Mouse (Mus musculus): ENCODE results near the gene Cdk17.
A peak's percentile ranks its signal among the peaks of the same experiment; 100 is the strongest.

Gene Cdk17

GRCm38 (mm10) chr10:93288336-93288735 lies 127.7 kb downstream of the Cdk17 start:
- no peak for DNase-seq (ENCODE audit: low spot score)

GRCm38 (mm10) chr10:93289404-93289803 lies 128.7 kb downstream of the Cdk17 start:
- no peak for DNase-seq (ENCODE audit: low spot score)

DNA sequence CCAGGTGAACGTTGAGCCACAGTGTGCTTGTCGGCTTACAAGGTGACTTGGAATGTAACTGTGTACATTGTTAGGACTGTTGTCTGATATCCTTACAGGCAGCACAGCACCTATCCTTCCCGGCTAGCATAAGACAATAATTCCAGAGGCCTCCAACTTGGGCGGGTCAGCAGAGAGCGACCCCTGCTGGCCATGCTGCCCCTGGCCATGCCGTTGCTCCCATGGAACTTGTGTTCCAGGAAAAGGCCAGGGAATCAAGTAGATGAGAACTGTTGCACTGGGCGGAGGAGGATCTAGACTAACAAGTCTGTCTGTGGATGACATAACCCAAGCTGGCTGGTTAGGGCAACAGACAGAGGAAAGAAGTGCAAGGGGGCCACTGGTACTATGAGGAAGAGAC lies 130.7 kb downstream of the Cdk17 start:
- peak; percentile 75 for DNase-seq (ENCODE audit: low spot score)

- peak; percentile 92 for DNase-seq (ENCODE audit: low spot score)
Measured at GRCm38 (mm10) chr10:93291843-93292242, 131.2 kb downstream of the Cdk17 start.

- DNase-seq (ENCODE audit: low spot score), result no peak
Measured at GRCm38 (mm10) chr10:93293621-93294020, 132.9 kb downstream of the Cdk17 start.

- peak; percentile 46 for DNase-seq (ENCODE audit: low spot score)
Measured at GRCm38 (mm10) chr10:93294547-93295219, 134.0 kb downstream of the Cdk17 start.

GRCm38 (mm10) chr10:93297774-93298173 lies 137.1 kb downstream of the Cdk17 start:
- DNase-seq (ENCODE audit: low spot score), result no peak

DNA sequence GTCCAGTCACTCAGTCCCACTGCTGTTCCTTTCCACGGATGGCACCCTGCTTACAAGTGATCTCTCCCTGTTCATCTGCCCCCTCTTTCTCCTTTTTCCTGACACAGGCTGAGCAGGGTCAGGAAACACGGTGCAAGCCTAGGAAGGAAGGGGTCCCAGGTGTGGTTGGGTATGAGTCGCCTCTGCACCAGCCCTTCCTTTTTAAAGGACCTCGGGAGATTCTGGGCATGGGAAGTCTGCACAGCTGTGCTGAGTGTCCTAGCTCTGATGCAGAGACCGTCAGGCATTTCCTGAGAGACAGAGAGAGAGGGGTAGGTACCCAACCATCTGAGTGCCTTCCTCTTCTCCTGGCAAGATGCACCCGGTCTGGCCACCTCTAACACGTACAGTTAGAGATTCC lies 137.5 kb downstream of the Cdk17 start:
- no peak for DNase-seq (ENCODE audit: low spot score)

GRCm38 (mm10) chr10:93301831-93302230 lies 141.2 kb downstream of the Cdk17 start:
- no peak for DNase-seq (ENCODE audit: low spot score)

DNA sequence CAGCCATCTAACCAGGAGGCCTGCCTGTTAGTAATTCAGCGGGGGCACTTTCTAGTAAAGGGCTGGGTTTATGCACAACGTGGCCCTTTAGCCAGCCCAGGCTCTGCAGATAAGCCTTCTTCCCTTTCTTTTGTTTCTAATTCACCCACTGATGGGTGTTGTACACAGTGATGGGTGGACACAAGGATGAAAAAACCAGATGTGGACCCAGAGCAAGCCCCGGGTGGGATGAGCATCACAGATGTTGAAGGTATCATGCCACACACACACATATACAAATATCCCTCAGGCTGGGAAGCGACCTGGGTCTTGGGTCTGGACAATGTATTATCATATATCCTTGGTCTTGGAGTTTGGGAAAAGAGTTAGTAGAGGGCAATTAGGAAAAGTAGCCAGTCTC lies 142.6 kb downstream of the Cdk17 start:
- DNase-seq (ENCODE audit: low spot score), result no peak

GRCm38 (mm10) chr10:93305946-93306345 lies 145.3 kb downstream of the Cdk17 start:
- DNase-seq (ENCODE audit: low spot score), result no peak

- no peak for DNase-seq (ENCODE audit: low spot score)
Measured at GRCm38 (mm10) chr10:93306367-93306766, 145.7 kb downstream of the Cdk17 start.

GRCm38 (mm10) chr10:93309131-93309933 lies 148.7 kb downstream of the Cdk17 start:
- peak; percentile 80 for DNase-seq (ENCODE audit: low spot score)

GRCm38 (mm10) chr10:93309934-93310621 lies 149.4 kb downstream of the Cdk17 start:
- peak; percentile 60 for DNase-seq (ENCODE audit: low spot score)

DNA sequence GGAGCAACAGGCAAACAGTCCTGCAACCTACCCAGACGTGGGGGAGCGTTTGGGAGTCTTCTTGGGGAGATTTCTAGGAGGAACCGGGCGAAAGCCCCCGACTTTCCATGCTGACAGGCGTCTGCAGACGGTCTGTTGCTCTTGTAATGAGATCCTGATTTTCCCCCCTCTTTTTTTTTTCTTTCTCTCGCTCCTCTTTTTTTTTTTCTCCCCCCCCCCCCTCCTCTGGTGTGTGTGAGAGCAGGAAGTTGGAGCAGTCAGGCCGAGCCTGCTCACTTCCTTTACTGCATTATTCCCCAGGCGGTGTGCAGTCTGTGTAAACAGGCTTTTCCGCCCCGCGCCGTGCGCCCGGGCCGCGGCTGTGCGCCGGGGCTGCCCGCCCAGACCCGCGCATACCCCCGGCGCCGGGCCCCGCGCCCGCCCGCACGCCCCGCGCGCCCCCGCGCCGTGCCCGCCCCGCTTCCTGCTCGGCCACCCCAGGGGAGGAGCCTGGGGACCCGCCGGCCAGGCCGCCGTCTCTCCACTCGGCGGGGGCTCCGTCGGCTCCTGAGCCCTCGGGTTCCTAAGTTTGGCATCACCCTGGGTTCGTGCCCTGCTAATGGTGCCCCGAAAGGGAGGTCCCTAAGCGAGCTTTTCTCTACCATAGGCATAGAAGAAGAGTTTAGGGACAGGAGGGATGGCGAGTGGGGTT lies 150.2 kb downstream of the Cdk17 start, which contains the start of gene Elk3:
Elk3 (minus strand) TSS at position 415 of the 691 bp plus-strand sequence.
- DNase-seq (ENCODE audit: low spot score), result peak; percentile 72

DNA sequence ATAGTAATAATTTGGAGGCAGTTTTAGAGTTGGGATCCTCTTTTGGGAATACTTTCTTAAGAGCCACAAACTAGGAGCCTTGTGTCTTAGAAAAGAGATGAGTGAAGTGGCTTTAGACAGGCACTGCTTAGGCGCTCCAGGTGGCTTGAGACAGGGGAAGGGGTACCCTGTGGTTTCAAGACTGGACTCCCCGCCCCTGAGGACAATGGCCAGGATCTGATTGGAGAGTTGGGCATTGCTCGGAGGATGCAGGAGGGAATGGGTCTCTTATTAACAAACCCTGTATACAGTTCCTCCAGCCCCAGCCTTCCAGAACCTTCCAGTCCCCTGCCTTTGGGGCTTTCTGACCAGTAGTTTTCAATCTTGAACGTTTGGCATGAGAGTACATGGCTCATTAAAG lies 150.9 kb downstream of the Cdk17 start:
- peak; percentile 54 for DNase-seq (ENCODE audit: low spot score)
